Mouse (Mus musculus) right cerebral cortex, postnatal 14 days (tissue): ENCODE results near the gene Cse1l.

Experiments
- DNase-seq: peaks from one replicate; pipeline ENCODE4 v3.0.0; 2022

The Cse1l gene

DNA sequence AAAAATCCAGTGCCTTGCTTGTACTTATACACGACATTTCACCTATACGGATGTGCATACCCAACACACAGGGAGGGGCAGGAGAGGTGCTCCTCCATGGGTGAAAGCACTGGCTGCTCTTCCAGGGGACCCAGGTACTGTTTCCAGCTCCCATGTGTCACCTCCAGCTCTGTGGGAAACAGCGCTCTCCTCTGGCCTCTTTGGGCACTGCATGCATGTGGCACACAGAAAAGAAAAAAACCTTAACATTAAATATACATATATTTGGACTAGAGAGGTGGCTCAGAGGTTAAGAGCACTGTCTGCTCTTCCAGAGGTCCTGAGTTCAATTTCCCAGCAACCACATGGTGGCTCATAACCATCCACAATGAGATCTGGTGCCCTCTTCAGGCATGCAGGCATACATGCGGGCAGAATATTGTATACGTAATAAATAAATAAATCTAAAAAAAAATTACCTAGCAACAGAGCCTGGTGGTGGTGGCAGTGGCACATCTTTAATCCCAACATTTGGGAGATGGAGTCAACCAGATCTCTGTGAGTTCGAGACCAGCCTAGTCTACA, 2.0 kb upstream of the Cse1l start:
- no peak for DNase-seq

DNA sequence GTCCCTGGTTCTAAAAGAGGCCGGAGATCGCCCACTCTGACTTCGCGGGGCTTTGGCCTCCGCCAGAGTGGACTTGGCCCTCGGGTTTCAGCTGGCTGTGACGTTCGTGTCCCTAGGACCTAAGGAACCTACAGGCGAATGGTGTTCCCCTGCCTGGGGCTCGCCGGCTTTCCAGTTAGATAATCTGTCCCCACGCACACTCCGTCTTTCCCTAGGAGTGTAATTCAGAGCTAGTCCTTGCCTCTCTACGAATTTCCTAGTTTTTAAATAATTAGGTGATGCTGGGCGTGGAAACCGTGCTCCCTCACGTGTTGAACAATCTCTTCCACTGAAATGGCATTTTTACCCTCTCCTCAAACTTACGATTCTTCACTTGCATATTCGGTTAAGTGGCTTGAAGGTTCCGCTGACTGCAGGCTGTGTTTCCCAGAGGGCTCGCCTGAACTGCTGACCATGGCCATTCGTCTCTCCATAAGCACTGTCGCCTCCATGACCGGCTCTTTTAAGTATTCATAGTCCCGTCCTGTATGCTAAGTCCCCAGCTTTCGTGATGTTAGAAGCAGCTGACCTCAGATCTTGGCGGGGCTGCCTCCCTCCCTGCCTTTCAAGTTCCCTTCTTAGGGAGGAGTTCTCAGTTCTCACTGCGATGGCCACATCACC, 813 bp downstream of the Cse1l start:
- DNase-seq: no peak

DNA sequence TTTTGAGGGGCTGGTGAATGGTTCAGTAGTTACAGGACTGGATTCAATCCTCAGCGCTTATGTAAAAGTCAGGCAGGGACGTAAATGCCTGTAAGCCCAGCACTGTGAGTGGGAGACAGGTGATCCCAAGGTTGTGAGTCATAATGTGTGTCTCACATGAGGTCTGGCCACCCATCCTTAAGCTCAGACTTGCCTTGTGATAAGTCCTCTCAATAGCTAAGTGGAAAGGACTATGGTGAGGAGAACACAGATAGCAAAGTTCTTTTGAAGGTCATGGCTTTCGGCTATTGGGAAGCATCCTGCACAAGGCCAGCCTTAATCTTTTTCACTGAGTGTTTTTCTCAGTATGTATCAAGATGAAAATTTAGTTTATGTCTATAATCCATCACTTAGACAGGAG, 3.9 kb downstream of the Cse1l start:
- no peak for DNase-seq

DNA sequence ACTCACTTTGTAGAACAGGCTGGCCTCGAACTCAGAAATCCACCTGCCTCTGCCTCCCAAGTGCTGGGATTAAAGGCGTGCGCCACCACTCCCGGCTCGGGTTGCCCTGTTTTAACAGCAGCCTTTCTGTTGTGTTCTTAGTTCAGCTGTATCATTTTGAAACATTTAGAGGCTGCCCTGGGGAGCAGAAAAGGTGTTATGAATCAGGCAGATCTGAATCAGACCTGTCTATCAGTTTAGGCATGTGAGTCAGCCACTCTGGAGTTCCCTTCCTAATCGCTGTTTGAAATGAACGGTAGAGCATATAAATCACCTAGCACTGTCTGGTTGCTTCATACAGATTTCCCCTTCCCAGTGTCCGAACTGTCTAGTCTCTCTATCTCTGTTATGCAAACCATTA, 4.7 kb downstream of the Cse1l start:
- no peak for DNase-seq

DNA sequence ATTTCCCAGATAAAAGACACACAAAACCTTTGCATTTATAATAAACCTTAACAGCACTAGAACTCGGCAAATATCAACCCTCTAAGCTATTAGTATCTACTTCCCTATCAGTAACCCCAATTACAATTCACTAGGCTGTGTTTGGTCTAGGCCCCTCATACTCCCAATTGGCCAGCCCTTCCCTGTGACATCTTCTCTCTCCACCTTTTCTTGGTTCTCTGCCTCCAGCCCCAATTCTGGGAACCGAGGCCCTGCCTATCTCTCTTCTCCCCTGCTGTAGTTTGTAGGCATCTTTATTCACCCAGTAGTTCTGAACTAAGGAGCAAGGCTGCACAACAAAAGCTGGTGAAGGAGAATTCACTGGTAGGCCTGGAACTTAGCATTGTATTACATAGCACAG, 18.1 kb downstream of the Cse1l start:
- no peak for DNase-seq

DNA sequence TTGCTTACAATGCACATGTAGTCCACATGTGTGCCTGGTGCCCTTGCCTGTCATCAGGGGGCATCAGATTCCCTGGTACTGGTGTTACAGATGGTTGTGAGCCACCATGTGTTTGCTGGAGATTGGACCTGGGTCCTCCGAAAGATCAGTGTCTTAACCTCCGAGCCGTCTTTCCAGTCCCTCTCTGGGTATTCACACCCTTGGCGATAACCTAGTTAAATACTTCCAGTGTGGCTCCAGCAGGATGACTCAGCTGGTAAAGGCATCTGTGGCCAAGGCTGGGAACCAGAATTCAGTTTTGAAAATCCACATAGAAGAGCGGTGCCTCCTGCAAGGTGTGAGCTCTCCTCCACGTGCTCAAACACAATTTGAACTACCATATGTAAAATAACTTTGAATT, 28.1 kb downstream of the Cse1l start:
- no peak for DNase-seq

DNA sequence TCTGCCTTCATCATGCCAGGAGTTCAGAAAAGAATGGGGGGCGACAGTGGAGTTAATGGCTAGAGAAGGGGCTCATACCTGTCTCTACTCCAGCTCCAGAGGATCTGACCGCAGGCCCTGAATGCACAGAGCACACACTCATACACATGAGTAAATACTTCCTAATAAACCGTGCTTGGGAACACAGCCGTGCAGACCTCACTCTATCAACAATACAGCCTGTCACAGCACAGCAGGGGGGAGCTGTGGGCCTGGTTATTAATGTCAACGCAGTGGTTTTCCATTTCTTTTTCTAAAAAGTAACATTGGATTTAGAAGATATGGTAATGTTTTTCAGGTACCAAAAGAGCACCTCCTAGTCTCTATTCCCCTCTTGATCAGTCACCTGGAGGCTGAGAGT, 28.6 kb downstream of the Cse1l start:
- DNase-seq: no peak

DNA sequence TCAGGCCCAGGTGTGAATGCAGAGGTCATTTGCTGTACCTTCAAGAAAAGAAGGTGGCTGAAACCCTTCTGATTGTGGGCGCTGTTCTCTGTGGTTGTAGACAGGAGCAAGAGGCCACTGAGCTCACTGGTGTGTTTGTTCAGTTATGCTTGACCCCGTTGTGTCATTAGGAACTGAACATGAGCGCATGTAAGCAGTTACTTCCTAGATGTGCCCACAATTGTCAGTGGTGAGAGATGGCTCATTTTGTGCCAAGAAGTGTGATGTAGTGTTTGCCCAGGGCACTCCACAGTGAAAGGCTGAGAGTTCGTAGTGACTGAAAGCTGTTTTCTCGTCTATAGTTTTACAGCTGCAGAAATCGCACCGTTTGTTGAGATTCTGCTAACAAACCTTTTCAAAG, 29.7 kb downstream of the Cse1l start:
- no peak for DNase-seq

DNA sequence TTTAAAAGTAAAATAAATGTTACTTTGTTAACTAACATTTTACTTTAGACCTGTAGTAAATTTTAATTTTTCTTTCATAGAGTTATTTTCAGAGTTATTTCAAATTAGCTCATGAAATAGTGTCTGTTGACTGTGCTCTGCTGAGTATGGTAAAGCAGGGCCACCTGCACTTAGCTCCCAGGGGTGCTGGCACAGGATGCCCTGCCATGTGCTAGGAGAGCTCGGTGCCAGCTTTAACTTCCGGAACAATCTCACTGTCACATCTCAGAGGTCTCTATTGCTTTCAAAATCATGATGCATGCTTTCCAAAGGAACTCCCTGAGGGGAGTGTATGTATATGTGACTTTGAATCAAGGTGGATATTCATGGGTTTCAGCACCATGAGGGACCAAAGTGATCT, 30.3 kb downstream of the Cse1l start:
- DNase-seq: no peak

DNA sequence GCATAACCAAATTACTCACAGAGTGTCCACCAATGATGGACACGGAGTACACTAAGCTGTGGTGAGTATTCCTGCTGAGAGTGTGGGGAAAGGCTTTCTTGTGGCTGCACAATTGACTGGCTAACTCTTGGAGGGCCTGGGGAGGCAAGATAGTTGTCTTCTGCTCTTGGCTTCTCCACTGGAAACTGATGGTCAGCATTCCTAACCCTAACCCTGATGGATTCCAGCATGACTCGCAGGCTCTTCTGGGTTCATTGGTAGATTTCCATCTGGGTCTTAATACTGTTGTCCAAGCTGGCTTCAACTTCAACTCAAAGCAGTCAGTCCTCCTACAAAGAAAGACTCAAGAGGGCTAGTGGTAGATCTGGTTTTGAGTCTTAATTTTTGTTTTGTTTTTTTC, 37.3 kb downstream of the Cse1l start:
- DNase-seq: no peak

DNA sequence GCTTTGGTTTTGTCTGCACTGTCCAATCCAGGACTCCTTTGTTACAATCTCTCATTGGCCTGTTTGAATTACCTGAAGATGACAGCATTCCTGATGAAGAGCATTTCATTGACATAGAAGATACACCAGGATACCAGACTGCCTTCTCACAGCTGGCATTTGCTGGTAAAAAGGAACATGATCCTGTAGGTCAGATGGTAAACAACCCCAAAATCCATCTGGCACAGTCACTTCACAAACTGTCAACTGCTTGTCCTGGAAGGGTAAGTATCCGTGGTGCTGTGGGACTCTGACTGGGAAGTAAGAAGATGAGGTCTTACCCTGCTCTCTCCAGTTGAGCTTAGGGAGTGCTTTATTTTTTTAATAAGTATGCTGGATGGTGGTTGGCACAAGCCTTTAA, 38.5 kb downstream of the Cse1l start:
- DNase-seq: no peak

DNA sequence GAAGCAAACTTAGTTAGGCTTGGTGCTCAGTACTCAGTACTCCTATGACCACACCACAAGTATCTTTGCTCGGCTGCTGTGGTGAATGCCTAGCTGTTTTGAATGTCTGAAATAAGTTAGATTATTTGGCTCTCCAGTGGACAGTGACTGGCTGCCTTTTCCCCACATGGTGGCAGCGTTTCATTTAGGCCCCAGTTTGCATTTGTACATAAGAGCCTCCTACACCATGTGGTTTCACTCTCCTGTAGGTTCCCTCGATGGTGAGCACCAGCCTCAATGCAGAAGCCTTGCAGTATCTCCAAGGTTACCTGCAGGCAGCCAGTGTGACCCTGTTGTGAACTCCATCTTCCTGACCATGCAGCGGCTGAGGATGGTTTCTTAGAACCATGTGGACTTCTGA, 39.6 kb downstream of the Cse1l start:
- DNase-seq: no peak

DNA sequence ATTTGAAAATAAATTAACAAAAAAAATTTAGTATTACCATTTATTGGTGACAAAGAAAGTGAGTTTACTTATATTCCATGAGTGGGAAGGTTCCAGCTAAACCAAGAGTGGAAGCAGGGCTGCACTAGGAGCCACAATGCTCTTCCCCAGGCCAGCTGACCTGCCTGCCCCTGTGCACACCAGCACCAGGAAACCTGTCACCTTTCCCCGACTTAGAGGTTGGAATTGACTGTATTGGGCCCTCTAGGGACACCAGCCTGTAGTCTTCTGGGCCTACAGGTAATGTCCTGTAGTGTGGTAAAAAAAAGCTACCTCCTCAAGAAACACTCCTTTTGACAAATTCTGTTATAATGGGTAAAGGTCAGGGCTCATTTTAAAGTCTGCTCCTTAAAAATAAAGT, 42.4 kb downstream of the Cse1l start:
- no peak for DNase-seq

DNA sequence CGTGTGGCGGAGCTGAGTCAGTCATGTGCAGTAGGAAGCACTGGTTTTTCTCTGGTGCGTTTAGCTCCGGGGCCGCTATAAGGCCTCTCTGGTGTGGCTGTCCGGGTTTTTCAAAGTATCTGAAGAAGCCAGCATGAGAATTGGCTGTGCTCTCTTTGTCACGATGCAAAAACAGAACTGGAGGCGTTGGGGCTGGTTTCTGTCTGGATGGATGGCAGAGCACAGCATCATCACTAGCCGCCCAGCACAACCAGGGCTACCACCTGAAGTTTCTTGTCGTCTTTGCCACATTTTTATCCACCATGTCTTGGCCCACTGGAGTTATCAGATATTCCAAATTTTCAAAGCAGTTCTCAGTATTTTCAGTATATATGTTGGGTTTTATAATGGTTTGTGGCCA, 43.1 kb downstream of the Cse1l start:
- DNase-seq: no peak

DNA sequence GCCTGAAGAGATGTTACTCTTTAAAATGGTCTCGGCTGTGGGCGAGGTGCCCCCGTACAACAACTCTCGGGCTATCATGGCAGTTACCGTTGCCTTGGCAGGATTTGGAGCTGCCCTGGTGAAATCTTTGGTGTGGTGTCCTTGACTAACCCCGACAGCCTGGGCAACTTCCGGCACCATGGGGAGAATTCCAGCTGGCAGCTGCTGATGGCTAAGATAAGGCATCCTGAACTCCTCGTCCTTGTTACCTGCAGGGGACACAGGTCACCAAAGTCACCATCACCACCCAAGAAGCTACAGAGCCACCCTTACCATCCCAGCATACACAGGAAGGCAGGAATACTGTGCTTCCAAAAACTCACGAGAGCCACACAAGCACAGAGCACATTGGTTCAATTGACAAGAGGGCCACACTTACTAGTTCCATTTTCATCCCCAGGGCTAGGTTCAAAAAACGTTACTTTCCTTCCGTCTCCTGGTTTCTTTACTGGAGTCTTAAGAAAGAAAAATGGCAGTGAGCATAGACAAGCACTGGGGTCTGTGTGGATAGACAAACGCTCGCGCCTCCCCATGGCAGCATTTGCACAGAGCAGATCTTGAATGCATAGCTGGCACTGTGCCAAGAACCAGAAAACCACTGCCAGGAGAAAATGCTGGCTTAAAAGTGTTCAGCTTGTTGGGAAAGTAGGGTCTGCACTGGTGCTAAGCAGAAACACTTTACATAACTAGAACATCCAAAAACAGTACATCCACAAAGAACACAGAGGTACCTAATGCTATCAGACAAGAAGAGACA, 45.2 kb downstream of the Cse1l start:
- peak; percentile 57 for DNase-seq

DNA sequence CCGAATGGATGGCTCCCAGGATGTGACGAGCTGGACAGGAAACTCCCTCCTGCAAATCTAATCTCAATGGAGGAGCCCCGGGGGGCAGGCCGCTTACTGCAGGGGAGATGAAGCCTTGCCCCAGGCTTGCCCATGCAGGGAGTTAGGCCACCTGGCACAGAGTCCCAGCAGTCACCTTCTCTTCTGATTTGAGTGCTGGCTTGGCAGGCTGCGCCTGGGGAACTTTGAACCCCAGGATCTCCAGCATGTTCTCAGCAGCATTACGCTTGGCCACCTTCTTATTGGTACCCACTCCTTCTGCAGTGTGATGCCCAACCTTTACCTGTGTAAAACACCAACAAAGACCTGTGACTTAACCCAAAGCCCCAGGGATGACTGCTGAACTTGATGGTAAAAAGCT, 46.3 kb downstream of the Cse1l start:
- no peak for DNase-seq

DNA sequence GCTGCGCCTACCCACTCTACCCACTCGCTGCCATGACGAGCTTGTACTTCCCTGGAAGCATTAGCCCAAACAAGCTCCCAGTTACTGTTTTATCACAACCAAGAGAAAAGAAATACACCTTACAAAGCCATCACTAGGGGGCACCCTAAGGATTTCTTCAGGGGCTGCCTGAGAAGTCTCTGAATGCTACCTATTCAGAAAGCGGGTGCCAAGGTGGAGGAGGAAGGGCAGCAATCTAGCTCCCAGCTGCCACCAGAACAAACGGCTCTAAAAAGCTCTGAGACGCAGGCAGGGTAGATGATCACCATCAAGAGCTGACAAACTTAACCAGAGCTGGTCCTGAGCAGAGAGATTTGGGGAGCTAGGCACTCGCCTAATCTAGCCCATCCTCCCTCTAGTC, 51.0 kb downstream of the Cse1l start:
- DNase-seq: peak; percentile 39

DNA sequence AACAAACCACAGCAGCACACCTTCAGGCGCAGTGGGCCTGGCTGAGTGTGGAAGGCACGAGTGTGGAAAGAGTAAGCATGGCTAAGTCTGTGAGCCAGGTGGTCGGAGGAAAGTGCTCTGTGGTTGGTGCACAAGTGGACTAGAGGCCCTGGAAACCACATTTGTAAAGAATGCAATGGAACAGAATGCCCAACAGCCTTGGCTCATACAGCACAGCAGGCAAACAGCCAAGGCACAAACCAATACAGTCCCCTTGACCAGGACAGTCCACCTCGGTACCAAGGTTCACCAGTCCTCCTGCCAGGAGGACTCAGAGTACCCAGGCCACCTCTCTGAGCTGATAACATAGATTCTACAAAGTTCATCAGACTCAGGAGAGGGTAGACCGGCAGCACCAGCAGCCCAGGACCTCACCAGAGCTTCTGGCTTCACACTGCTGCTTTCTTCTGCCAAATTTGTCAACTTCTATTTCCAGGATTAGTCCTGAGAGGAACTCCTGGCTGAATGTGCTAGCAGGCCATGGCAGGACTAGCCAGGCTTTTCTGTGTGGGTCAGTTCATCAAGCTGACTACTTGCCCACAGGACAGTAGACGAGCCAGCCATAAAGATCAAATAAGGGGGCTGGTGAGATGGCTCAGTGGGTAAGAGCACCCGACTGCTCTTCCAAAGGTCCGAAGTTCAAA, 54.9 kb downstream of the Cse1l start:
- no peak for DNase-seq

DNA sequence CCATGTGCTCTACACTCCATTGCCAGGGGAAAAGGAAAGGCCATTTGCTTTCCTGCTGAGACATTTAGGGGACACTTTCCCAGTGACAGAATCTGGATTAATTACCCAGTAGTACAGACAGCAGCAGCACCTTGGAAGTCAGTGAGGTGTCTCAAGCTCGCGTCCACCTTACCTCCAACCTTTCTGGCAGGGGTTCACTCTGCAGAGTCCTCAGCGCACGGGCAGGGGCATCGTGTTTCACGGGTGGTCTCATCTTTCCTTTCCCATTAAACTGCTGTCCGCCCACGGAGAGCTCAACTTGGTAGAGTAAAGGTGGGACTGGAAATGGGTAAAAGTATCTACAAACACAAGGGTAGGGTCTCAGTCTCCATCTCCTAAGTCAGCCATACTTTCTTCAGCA, 57.4 kb downstream of the Cse1l start:
- no peak for DNase-seq

DNA sequence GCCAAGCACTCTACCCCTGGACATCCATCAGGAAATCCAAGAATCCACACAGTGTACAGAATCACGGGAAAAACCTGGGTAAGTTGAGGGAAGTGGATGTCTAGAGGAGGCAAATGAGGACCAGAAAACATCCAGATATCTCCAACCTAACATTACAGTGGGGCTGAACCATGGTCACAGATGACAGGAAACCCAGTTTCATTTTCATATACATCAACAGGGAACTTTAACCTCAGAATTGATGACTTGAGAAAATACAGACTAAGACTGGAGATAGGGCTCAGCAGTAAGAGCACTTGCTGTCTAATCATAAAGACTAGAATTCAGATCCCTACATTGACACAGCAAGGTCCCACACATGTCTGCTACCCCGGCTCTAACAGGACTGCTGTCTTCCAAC, 58.9 kb downstream of the Cse1l start:
- DNase-seq: no peak

DNA sequence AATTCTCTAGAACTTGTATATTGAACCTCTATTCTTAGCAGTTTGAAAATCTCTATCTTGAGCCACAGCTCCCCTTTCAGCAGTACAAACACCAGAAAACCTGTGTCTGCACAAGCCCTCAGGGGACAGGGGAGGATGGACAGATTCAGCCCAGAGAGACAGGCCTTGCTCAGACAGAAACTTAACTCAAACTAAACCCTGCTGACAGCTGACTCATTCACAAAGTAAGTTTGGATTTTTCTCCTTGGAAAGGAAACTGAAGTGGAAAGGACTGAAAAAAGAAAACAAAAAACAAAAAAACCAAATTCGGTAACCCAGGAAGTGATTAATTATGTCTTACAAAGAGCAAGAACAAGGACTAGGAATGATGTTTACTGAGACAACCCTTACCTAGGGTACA, 67.3 kb downstream of the Cse1l start:
- DNase-seq: no peak

DNA sequence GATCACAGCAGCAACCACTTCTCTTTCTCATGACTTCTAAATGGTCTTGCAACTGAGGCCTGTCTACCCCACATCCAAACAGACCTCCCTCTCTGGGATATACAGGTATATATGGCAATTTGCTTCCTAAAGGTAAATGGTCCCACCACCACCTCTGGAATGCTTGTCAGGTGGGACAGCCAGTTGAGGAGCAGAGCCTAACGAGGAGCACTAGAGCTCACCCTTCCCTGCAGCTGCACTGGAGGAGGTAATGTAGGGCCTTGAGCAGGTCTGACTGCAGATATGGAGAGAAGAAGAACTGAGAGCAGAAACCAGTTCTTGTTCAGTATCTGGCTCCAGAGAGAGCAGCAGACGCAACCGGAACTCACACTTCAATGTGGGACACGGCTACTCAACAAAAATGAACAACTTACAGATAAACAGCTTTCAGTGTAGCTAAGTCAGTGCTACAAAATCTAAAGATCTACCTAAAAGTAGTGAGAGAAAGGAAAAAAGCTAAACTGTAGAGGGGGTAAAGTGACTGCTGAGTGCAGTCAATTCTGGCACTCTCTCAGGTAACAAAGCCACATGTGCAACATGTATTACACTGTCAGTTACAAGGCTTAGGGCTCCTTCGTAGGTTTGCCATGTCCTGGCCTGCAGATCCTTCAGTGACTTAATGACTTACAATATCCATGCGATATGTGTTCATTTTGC, 68.5 kb downstream of the Cse1l start:
- no peak for DNase-seq

DNA sequence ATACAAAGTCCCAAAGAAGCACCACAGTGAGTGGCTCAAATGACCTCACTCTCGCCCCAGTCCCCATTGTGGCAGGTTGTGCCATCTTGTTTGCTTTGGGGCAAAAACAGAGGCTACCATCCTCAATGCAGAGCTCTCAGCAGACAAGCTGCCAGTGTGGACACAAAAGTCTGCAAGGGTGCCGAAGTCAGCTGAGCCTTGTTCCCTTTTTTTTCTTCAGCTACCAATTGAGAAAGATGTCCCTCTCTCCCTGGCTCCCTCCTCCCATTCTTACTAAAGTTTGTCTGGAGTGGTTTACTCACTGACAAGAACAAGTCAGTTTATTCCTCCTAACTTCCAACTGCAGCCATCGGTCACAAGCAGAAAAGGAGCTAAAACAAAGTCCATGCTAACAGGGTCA, 70.5 kb downstream of the Cse1l start:
- no peak for DNase-seq
